Mouse (Mus musculus) midbrain, postnatal 0 days (tissue): ENCODE results near the gene Tox2. TPM values are rescaled to one million over a fixed set of nuclear protein-coding genes. Genes with fewer than 3 reads are reported as not detected.

Experiments used
- ATAC-seq: fragments of 200-750 bp; cut with Nextera tagmentation; 2 replicates; pipeline ENCODE4 v1.8.0; 2017; ENCODE audit warnings: moderate number of reproducible peaks, mild to moderate bottlenecking, moderate TSS enrichment, moderate library complexity; ENCODE audit not compliant: low FRiP score
- DNase-seq: peaks from one replicate; pipeline ENCODE4 v3.0.0-alpha.2; 2015; ENCODE audit warnings: low spot score
- H3K27ac ChIP-seq: fragments of 300-500 bp; sonication (generic); 2 replicates; pipeline ENCODE4 v1.5.1; 2014; ENCODE audit warnings: low read depth, mild to moderate bottlenecking, low read length, mixed read lengths
- H3K27me3 ChIP-seq: fragments of 300-500 bp; sonication (generic); 2 replicates; pipeline ENCODE4 v1.6.1; 2014; ENCODE audit warnings: low read length, control low read depth, mixed read lengths; ENCODE audit not compliant: insufficient read depth
- H3K36me3 ChIP-seq: fragments of 300-500 bp; sonication (generic); 2 replicates; pipeline ENCODE4 v1.6.1; 2014; ENCODE audit warnings: low read length, control low read depth, mixed read lengths; ENCODE audit not compliant: insufficient read depth
- H3K4me1 ChIP-seq: fragments of 300-500 bp; sonication (generic); 2 replicates; pipeline ENCODE4 v1.6.1; 2014; ENCODE audit warnings: mild to moderate bottlenecking, control low read depth, antibody characterized with exemption, low read length, mixed read lengths; ENCODE audit not compliant: insufficient read depth
- H3K4me2 ChIP-seq: fragments of 300-500 bp; sonication (generic); 2 replicates; pipeline ENCODE4 v1.6.1; 2014; ENCODE audit warnings: low read depth, mild to moderate bottlenecking, low read length, mixed read lengths; ENCODE audit not compliant: poor library complexity, severe bottlenecking
- H3K4me3 ChIP-seq: fragments of 300-500 bp; sonication (generic); 2 replicates; pipeline ENCODE4 v1.5.1; 2014; ENCODE audit warnings: low read depth, mild to moderate bottlenecking, low read length, moderate library complexity
- H3K9ac ChIP-seq: fragments of 300-500 bp; sonication (generic); replicated peaks from 2 replicates; pipeline ENCODE4 v1.6.1; 2014; ENCODE audit warnings: mild to moderate bottlenecking, low read length, moderate library complexity, mixed read lengths; ENCODE audit not compliant: poor library complexity, severe bottlenecking
- H3K9me3 ChIP-seq: fragments of 300-500 bp; sonication (generic); 2 replicates; pipeline ENCODE4 v1.6.1; 2016; ENCODE audit warnings: low read length, control low read depth
- CTCF ChIP-seq: IDR thresholded peaks from 2 replicates; pipeline ENCODE4 v1.5.1; 2016; ENCODE audit warnings: antibody characterized with exemption, mild to moderate bottlenecking
- WGBS: fragments of 180-500 bp; shearing (Covaris S2); extraction: QIAGEN DNeasy Blood & Tissue Kit; methylation state at CpG from one replicate; pipeline ENCODE4 v1.1.7; 2014; 5-methylcytosine and 5-hydroxymethylcytosine counted together
- polyA plus RNA-seq: library from polyadenylated mRNA; unstranded; fragments of >200 nt; fragmentation: Nextera tagmentation; extraction: Ambion mirVana; gene quantifications from 2 replicates; pipeline ENCODE4 v1.2.1, GENCODE M21; 2015
- total RNA-seq: library from RNA; depleted of rRNA; stranded (reverse); fragments of >200 nt; gene quantifications from 2 replicates; pipeline ENCODE4 v1.2.3, GENCODE M21; 2014

Tox2 gene
- total and polyA plus RNA-seq, 2 experiments from 2014 or later = 7.6 to 64.7 TPM

- peak overlapping the region; percentile 83 for H3K4me2 ChIP-seq
- peak overlapping the region; percentile 36; the same call in 1 of the 2 replicates for H3K9ac ChIP-seq
- DNase-seq (peak; percentile 81), ATAC-seq (peak; percentile 59; the same call in 1 of the 2 replicates)
- 0 out of 2 replicates have a peak overlapping the region, but pooled peaks have one; percentile 62 for H3K27ac ChIP-seq
- H3K27me3 ChIP-seq = no peaks in the 10 kb centered on the region
- 13% methylated on average over 17 of the region's 17 CpGs for WGBS
- H3K9me3 ChIP-seq = peaks cover 3% of the 10 kb centered on the region; the same call in 1 of the 2 replicates
- H3K4me1 ChIP-seq = 0 out of 2 replicates have a peak, but pooled peaks cover 11% of the 10 kb centered on the region
- H3K4me3 ChIP-seq = peak overlapping the region; percentile 64
- no peak for TF ChIP-seq CTCF
- no peaks in the 10 kb centered on the region for H3K36me3 ChIP-seq
These were observed 3.0 kb downstream of the Tox2 start for GRCm38 (mm10) chr2:163205737-163206490.

DNA sequence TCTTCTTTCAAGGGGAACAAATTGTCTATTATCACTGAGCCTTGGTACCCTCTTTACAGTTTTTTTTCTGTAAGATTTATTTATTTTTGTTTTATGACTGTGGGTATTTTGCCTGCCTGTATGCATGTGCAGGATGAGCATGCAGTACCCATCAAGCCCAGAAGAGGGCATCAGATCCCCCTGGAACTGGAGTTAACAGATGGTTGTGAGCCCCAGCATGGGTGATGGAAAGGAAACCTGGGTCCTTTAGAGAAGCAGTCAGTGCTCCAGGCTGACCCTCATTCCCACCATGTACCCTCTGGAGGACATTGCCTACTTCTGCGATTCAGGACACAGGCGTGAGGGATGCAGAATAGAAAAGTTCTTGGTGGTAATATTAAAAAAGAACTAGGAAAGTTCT, 4.4 kb downstream of the Tox2 start:
- no peaks in the 10 kb centered on the region for H3K9me3 ChIP-seq
- no peak overlapping the region for H3K9ac ChIP-seq
- no peaks in the 10 kb centered on the region for H3K27me3 ChIP-seq
- H3K36me3 ChIP-seq = no peaks in the 10 kb centered on the region
- no peak for ATAC-seq
- 96% methylated on average over 2 of the region's 2 CpGs for WGBS
- H3K27ac ChIP-seq = no peak overlapping the region
- no peak overlapping the region for H3K4me3 ChIP-seq
- DNase-seq = no peak
- H3K4me1 ChIP-seq = 0 out of 2 replicates have a peak, but pooled peaks cover 11% of the 10 kb centered on the region
- peak; percentile 76 for TF ChIP-seq CTCF
- no peak overlapping the region for H3K4me2 ChIP-seq

DNA sequence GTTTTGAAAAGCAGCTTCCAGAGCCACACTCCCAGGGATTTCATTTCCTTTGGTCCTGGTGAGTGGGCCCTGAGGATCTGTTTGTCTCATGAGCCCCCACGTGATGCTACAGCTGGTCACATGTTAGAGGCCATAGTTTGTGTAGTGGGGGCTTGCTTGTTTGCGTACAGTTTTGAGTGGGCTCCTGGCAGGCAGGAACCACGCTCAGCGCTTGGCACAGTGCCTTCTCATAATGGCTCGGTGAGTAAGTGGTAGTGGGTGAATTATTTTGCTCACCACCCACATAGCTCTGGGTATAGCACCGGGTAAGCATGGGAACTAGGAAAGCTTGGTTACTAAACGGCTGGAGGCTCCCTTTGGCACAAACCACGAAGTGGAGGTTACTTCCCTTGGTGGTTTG, 6.2 kb downstream of the Tox2 start:
- Histone ChIP-seq H3K9me3 (no peaks in the 10 kb centered on the region), H3K4me3 (no peak overlapping the region), H3K27ac (no peak overlapping the region), H3K27me3 (no peaks in the 10 kb centered on the region), H3K9ac (no peak overlapping the region), H3K36me3 (no peaks in the 10 kb centered on the region), H3K4me2 (no peak overlapping the region), H3K4me1 (0 out of 2 replicates have a peak, but pooled peaks cover 9% of the 10 kb centered on the region)
- ATAC-seq = no peak
- TF ChIP-seq CTCF = no peak
- no peak for DNase-seq
- 84% methylated on average over 8 of the region's 8 CpGs for WGBS

- no peaks in the 10 kb centered on the region for H3K27me3 ChIP-seq
- H3K4me2 ChIP-seq = no peak overlapping the region
- no peak for DNase-seq
- WGBS = 48% methylated on average over 3 of the region's 3 CpGs
- H3K27ac ChIP-seq = no peak overlapping the region
- 0 out of 2 replicates have a peak, but pooled peaks cover 2% of the 10 kb centered on the region for H3K4me1 ChIP-seq
- H3K4me3 ChIP-seq = no peak overlapping the region
- TF ChIP-seq CTCF = no peak
- no peak for ATAC-seq
- H3K9ac ChIP-seq = no peak overlapping the region
- no peaks in the 10 kb centered on the region for H3K9me3 ChIP-seq
- no peaks in the 10 kb centered on the region for H3K36me3 ChIP-seq
These were observed 10.2 kb downstream of the Tox2 start for GRCm38 (mm10) chr2:163213085-163213484.

- WGBS = 72% methylated on average over 3 of the region's 3 CpGs
- no peak for TF ChIP-seq CTCF
These were observed 15.2 kb downstream of the Tox2 start for GRCm38 (mm10) chr2:163218095-163218494.

GRCm38 (mm10) chr2:163218571-163218970, 15.6 kb downstream of the Tox2 start:
- Histone ChIP-seq H3K9me3 (no peaks in the 10 kb centered on the region), H3K27ac (no peak overlapping the region), H3K27me3 (no peaks in the 10 kb centered on the region), H3K4me1 (peaks cover 5% of the 10 kb centered on the region; the same call in 1 of the 2 replicates), H3K4me3 (no peak overlapping the region), H3K9ac (no peak overlapping the region), H3K4me2 (no peak overlapping the region), H3K36me3 (no peaks in the 10 kb centered on the region)
- 39% methylated on average over 7 of the region's 7 CpGs for WGBS
- DNase-seq = no peak
- no peak for TF ChIP-seq CTCF
- no peak for ATAC-seq

More at GRCm38 (mm10) chr2:163218095-163218494, 15.2 kb downstream of the Tox2 start:
- H3K27ac ChIP-seq = no peak overlapping the region
- no peak overlapping the region for H3K4me2 ChIP-seq
- no peak overlapping the region for H3K9ac ChIP-seq
- H3K9me3 ChIP-seq = no peaks in the 10 kb centered on the region
- H3K27me3 ChIP-seq = no peaks in the 10 kb centered on the region
- ATAC-seq (no peak), DNase-seq (no peak)
- peaks cover 5% of the 10 kb centered on the region; the same call in 1 of the 2 replicates for H3K4me1 ChIP-seq
- no peaks in the 10 kb centered on the region for H3K36me3 ChIP-seq
- no peak overlapping the region for H3K4me3 ChIP-seq
